Mouse (Mus musculus): ENCODE data around the gene Rpl37a.

The Rpl37a gene

GRCm38 (mm10) chr1:72736397-72737125 lies 25.5 kb downstream of the Rpl37a start:
- peak; percentile 22 for DNase-seq (ENCODE audit: low read depth, low spot score)

- no peak for DNase-seq (ENCODE audit: low read depth, low spot score)
Measured at GRCm38 (mm10) chr1:72738946-72739680, 28.0 kb downstream of the Rpl37a start.

- no peak for DNase-seq (ENCODE audit: low read depth, low spot score)
Measured at GRCm38 (mm10) chr1:72739681-72740063, 28.6 kb downstream of the Rpl37a start.

- DNase-seq (ENCODE audit: low read depth, low spot score), result no peak
Measured at GRCm38 (mm10) chr1:72741406-72741805, 30.3 kb downstream of the Rpl37a start.

- DNase-seq (ENCODE audit: low read depth, low spot score), result no peak
Measured at GRCm38 (mm10) chr1:72744816-72745506, 33.9 kb downstream of the Rpl37a start.

GRCm38 (mm10) chr1:72746382-72746781 lies 35.3 kb downstream of the Rpl37a start:
- no peak for DNase-seq (ENCODE audit: low read depth, low spot score)

GRCm38 (mm10) chr1:72751371-72751781 lies 40.3 kb downstream of the Rpl37a start:
- DNase-seq (ENCODE audit: low read depth, low spot score), result peak; percentile 36

- DNase-seq (ENCODE audit: low read depth, low spot score), result no peak
Measured at GRCm38 (mm10) chr1:72753211-72753610, 42.1 kb downstream of the Rpl37a start.

- DNase-seq (ENCODE audit: low read depth, low spot score), result no peak
Measured at GRCm38 (mm10) chr1:72755227-72755626, 44.1 kb downstream of the Rpl37a start.

GRCm38 (mm10) chr1:72755801-72756200 lies 44.7 kb downstream of the Rpl37a start:
- no peak for DNase-seq (ENCODE audit: low read depth, low spot score)

- no peak for DNase-seq (ENCODE audit: low read depth, low spot score)
Measured at GRCm38 (mm10) chr1:72759758-72760157, 48.7 kb downstream of the Rpl37a start.
